Mouse (Mus musculus): ENCODE results near the gene Nfix.

DNA sequence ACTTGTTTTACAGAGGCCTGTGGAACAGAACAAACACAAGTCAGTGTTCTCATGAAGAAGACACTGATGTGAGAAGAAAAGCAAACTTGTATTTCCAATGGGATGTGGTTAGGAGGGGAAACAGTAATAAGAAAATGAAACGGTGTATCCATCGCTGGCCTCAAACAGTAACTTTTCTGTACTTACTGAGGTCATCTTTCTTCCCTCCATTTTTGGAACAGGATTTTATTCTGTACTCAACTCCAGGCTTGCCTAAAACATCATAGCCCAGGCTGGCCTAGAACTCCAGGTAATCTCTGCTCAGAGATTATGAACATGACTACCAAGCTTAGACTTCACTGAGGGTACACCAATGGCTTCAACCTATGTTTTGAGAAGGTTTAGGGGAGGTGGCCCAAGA lies 39.3 kb upstream of the Nfix start:
- TF ChIP-seq CTCF (IDR thresholded peaks at IDR 0.05; ENCODE audit: borderline replicate concordance, control insufficient read depth, extremely low read depth, insufficient read depth, low read length, poor library complexity): no peak
- no peak for TF ChIP-seq POLR2A (IDR thresholded peaks at IDR 0.05; ENCODE audit: control insufficient read depth, extremely low read depth, insufficient read depth, low read length, poor library complexity)

Measured in thymus, adult 2 months (tissue).